Mouse (Mus musculus) liver, postnatal 0 days (tissue): Measurements from ENCODE around the gene Scamp4. TPM values are rescaled to one million over a fixed set of nuclear protein-coding genes. Genes with fewer than 3 reads are reported as not detected.
A peak's percentile ranks its signal among the peaks of the same experiment; 100 is the strongest.

Experiments used
- ATAC-seq: fragments of 200-750 bp; cut with Nextera tagmentation; 2 replicates; pipeline ENCODE4 v1.8.0; 2017; ENCODE audit warnings: mild to moderate bottlenecking, moderate library complexity
- DNase-seq: peaks from one replicate; pipeline ENCODE4 v3.0.0-alpha.2; 2016
- H3K27ac ChIP-seq: fragments of 300-500 bp; sonication (generic); 2 replicates; pipeline ENCODE4 v1.5.1; 2014; ENCODE audit warnings: antibody characterized with exemption, moderate library complexity, mild to moderate bottlenecking, low read depth
- H3K27me3 ChIP-seq: fragments of 300-500 bp; sonication (generic); 2 replicates; pipeline ENCODE4 v1.6.1; 2014; ENCODE audit warnings: low read length, control low read depth, mixed read lengths; ENCODE audit not compliant: insufficient read depth
- H3K36me3 ChIP-seq: fragments of 300-500 bp; sonication (generic); replicated peaks from 2 replicates; pipeline ENCODE4 v1.6.1; 2014; ENCODE audit warnings: mild to moderate bottlenecking, control low read depth, low read length, moderate library complexity, mixed read lengths; ENCODE audit not compliant: insufficient read depth
- H3K4me1 ChIP-seq: fragments of 300-500 bp; sonication (generic); 2 replicates; pipeline ENCODE4 v1.6.1; 2014; ENCODE audit warnings: antibody characterized with exemption, mild to moderate bottlenecking, control low read depth; ENCODE audit not compliant: insufficient read depth
- H3K4me2 ChIP-seq: fragments of 300-500 bp; sonication (generic); 2 replicates; pipeline ENCODE4 v1.6.1; 2014; ENCODE audit warnings: low read depth, mild to moderate bottlenecking, low read length, moderate library complexity, mixed read lengths
- H3K4me3 ChIP-seq: fragments of 300-500 bp; sonication (generic); 2 replicates; pipeline ENCODE4 v1.5.1; 2014; ENCODE audit warnings: low read depth, low read length
- H3K9ac ChIP-seq: fragments of 300-500 bp; sonication (generic); replicated peaks from 2 replicates; pipeline ENCODE4 v1.6.1; 2014; ENCODE audit warnings: mild to moderate bottlenecking, moderate library complexity
- H3K9me3 ChIP-seq: fragments of 300-500 bp; sonication (generic); 2 replicates; pipeline ENCODE4 v1.6.1; 2016; ENCODE audit warnings: mild to moderate bottlenecking, control low read depth, low read length, mixed read lengths
- CTCF ChIP-seq: sonication (generic); IDR thresholded peaks from 2 replicates; pipeline ENCODE4 v1.5.1; 2016; ENCODE audit warnings: antibody characterized with exemption, low read depth
- EP300 ChIP-seq: IDR thresholded peaks from 2 replicates; pipeline ENCODE4 v1.6.1; 2016; ENCODE audit warnings: antibody characterized with exemption, low read depth, mild to moderate bottlenecking
- WGBS: fragments of 180-500 bp; shearing (Covaris S2); extraction: QIAGEN DNeasy Blood & Tissue Kit; methylation state at CpG from one replicate; pipeline ENCODE4 v1.1.7; 2014; ENCODE audit not compliant: insufficient replicate concordance; 5-methylcytosine and 5-hydroxymethylcytosine counted together
- polyA plus RNA-seq: library from polyadenylated mRNA; unstranded; fragments of >200 nt; fragmentation: Nextera tagmentation; extraction: Ambion mirVana; gene quantifications from 2 replicates; pipeline ENCODE4 v1.2.1, GENCODE M21; 2015

Scamp4 gene
- polyA plus RNA-seq, 1 experiment from 2014 or later = 29.2 TPM

DNA sequence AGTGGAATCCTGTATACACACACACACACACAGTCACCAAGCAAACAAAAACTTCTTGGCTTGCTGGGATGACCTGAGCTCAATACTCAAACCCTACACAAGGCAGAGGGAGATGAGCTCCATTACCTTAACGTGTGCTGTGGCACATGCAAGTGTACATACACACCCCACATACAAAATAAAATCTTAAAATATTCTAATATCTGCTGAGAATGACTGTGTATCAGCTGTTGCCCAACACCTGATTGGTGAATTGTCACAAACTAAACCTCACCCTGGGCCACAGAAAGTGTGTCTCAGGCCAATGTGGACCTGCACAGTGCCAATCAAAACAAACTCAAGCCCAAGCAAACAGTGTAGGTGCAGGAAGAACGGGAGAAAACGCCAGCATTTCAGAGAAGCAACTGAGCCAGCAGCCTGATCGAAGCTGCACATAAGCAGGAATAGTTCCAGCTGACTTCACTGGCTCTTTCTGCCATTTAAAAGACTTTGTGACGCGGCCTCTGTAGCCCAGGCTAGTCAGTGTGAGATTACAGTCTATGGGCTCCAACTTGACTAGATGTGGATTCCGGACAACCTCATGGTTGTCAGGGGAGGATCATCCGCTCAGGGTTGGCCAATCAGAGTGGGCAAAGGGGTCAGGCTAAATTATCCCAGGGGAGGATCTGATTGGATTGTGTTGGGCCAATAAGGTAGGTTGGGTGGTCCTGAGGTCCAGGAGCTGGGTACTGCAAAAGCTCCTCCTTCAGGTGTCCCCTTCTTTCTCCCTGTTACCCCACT lies 17.0 kb downstream of the Scamp4 start:
- 65% methylated on average over 8 of the region's 8 CpGs for WGBS
- H3K9ac ChIP-seq = no peak overlapping the region
- no peak overlapping the region for H3K4me3 ChIP-seq
- peaks cover 11% of the 10 kb centered on the region for H3K36me3 ChIP-seq
- H3K9me3 ChIP-seq = no peaks in the 10 kb centered on the region
- no peak for TF ChIP-seq EP300
- no peak for TF ChIP-seq CTCF
- H3K27me3 ChIP-seq = no peaks in the 10 kb centered on the region
- no peak for DNase-seq
- peak overlapping the region; percentile 46 for H3K27ac ChIP-seq
- peaks cover 22% of the 10 kb centered on the region for H3K4me1 ChIP-seq
- H3K4me2 ChIP-seq = peak overlapping the region; percentile 18
- no peak for ATAC-seq

DNA sequence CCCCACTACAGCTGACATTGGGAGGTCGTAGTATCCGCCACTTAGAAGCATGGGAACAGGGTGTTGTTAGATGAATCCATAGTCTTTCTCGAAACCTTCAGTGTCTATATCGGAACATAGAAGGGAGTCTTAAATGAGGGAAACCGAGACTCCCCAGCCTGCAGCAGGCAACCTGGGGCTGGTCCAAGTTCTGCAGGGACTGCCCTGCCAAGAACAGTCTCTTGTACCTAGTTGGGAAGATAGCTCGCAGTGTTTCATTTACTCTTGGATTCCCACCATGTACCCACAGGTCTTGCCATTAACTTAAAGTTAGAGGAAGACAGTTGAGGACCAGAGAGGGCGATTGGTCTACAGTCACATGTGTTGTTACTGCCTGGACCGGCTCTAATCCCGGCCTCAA lies 17.7 kb downstream of the Scamp4 start:
- H3K4me2 ChIP-seq = no peak overlapping the region
- no peaks in the 10 kb centered on the region for H3K27me3 ChIP-seq
- H3K4me3 ChIP-seq = no peak overlapping the region
- H3K27ac ChIP-seq = peak overlapping the region; percentile 30; the same call in 1 of the 2 replicates
- peaks cover 7% of the 10 kb centered on the region; the same call in 1 of the 2 replicates for H3K36me3 ChIP-seq
- DNase-seq = no peak
- no peaks in the 10 kb centered on the region for H3K9me3 ChIP-seq
- 86% methylated on average over 9 of the region's 9 CpGs for WGBS
- no peak for ATAC-seq
- TF ChIP-seq CTCF (no peak), EP300 (no peak)
- H3K9ac ChIP-seq = no peak overlapping the region
- peaks cover 29% of the 10 kb centered on the region for H3K4me1 ChIP-seq

DNA sequence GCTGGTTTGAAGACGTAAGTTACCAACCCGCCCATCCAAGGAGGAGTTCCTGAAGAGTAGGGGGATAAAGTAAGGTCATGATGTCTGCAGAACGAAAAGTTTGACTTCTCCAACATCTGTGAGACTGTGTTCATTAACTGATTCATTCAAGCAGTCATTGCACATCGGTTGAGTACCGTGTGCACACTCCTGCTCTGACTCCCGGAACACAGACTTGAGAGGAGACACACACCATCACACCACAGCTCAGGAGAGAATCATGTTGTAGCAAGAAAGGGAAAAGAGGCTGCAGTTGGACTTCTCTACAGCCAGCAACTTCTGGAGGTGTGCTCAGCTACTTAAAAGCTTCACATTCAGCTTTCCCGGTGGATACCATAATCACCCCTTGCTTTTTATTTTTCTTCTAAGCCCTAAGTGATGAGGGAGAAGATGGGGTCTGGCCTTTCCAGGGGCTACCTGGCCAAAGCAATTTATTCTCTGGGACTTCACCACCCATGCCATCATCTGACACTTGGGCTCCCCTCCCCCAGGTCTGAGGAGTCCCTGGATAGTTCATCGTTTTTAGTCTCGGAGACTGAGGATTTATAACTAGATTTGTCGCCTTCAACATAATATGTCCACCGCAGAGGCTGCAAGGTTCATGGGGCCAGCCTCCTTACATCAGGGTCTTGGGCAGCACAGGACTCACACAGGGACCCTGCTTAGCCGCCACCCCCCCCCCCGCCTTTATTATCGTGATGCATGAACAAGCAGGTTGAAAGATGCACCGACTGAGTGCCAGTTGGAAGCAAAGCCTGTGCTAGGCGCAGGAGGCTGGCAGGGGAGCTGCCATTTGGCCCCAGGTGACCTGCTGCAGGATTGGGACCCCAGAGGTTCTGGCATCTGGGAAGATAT lies 18.4 kb downstream of the Scamp4 start:
- H3K4me1 ChIP-seq = peaks cover 36% of the 10 kb centered on the region
- H3K9me3 ChIP-seq = no peaks in the 10 kb centered on the region
- H3K4me3 ChIP-seq = peak overlapping the region; percentile 76
- H3K9ac ChIP-seq = peak overlapping the region; percentile 44
- peak overlapping the region; percentile 91 for H3K27ac ChIP-seq
- H3K36me3 ChIP-seq = peaks cover under 1% of the 10 kb centered on the region; the same call in 1 of the 2 replicates
- no peaks in the 10 kb centered on the region for H3K27me3 ChIP-seq
- WGBS = 59% methylated on average over 16 of the region's 16 CpGs
- peak overlapping the region; percentile 74 for H3K4me2 ChIP-seq
- DNase-seq = no peak
- TF ChIP-seq CTCF (no peak), EP300 (no peak)
- no peak for ATAC-seq

DNA sequence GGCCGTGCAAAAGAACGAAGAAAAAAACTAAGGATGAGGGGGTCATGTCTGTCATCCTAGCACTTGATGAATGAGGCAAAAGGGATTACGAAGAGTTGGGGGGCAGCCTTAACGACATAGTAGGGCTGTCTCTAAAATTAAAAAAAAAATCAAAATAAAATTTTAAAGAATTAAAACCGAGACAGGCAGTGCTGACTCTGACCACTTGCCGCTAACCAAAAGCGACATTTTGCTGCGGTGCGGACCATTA lies 18.9 kb downstream of the Scamp4 start:
- no peaks in the 10 kb centered on the region for H3K27me3 ChIP-seq
- 2% methylated on average over 9 of the region's 9 CpGs for WGBS
- peak overlapping the region; percentile 74 for H3K4me2 ChIP-seq
- H3K9ac ChIP-seq = peak overlapping the region; percentile 44
- peak overlapping the region; percentile 76 for H3K4me3 ChIP-seq
- DNase-seq (no peak), ATAC-seq (no peak)
- peak overlapping the region; percentile 91 for H3K27ac ChIP-seq
- peaks cover 41% of the 10 kb centered on the region for H3K4me1 ChIP-seq
- TF ChIP-seq CTCF = no peak
- TF ChIP-seq EP300 = no peak
- H3K9me3 ChIP-seq = no peaks in the 10 kb centered on the region
- H3K36me3 ChIP-seq = no peaks in the 10 kb centered on the region

DNA sequence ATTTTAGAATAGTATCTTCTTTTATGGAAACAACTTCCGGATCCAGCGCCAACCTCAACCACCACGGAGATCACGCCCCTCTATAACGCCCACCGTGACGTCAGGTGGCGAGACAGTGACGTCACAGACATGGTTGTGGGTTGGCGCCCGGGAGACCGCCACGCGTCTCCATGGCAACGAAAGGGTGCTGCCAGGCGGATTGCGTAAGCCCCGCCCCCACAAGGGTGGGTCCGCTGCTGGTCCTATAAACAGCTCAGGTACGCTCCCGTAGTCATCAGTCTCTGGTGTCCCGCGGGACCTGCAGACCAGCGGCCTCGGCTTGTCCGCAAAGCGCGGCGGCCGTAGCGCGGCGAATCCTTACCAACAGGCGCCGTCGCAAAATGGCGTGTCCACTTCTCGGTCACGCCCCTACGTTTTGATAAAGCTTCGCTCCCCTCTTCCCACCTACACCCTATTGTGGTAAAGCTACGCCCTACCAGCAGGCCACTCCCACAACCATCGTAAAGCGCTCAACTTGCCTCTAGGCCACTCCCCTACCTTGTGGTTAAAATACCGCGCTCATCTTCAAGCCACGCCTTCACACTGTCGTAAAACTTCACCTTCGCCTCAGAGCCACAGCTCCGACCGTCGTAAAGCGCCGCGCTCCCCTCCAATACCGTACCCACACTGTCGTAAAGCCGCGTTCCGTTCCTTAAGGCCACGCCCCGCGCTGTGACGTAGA lies 19.4 kb downstream of the Scamp4 start:
- Histone ChIP-seq H3K36me3 (no peaks in the 10 kb centered on the region), H3K9ac (peak overlapping the region; percentile 47), H3K4me2 (peak overlapping the region; percentile 74), H3K4me1 (peaks cover 41% of the 10 kb centered on the region), H3K27me3 (no peaks in the 10 kb centered on the region), H3K9me3 (no peaks in the 10 kb centered on the region), H3K4me3 (peak overlapping the region; percentile 76), H3K27ac (peak overlapping the region; percentile 94)
- ATAC-seq (peak; percentile 93), DNase-seq (peak; percentile 100)
- under 1% methylated on average over 64 of the region's 64 CpGs for WGBS
- TF ChIP-seq CTCF (no peak; the same call in 1 of the 2 replicates), EP300 (peak; percentile 68)
